Mouse (Mus musculus) kidney, postnatal 0 days (tissue): ENCODE data around the gene Gm37240. TPM values are rescaled to one million over a fixed set of nuclear protein-coding genes. Genes with fewer than 3 reads are reported as not detected.

Experiments
- ATAC-seq: fragments of 200-750 bp; cut with Nextera tagmentation; replicated peaks from 2 replicates; pipeline ENCODE4 v1.8.0; 2017; ENCODE audit warnings: low read depth, moderate number of reproducible peaks, moderate TSS enrichment, moderate library complexity; ENCODE audit not compliant: low FRiP score
- DNase-seq: peaks from one replicate; pipeline ENCODE4 v3.0.0-alpha.2; 2016; ENCODE audit warnings: low spot score
- H3K27ac ChIP-seq: fragments of 300-500 bp; sonication (generic); 2 replicates; pipeline ENCODE4 v1.5.1; 2014; ENCODE audit warnings: mild to moderate bottlenecking
- H3K27me3 ChIP-seq: fragments of 300-500 bp; sonication (generic); 2 replicates; pipeline ENCODE4 v1.6.1; 2014; ENCODE audit warnings: low read length, mixed read lengths; ENCODE audit not compliant: insufficient read depth
- H3K36me3 ChIP-seq: fragments of 300-500 bp; sonication (generic); 2 replicates; pipeline ENCODE4 v1.6.1; 2014; ENCODE audit warnings: low read length, mixed read lengths; ENCODE audit not compliant: insufficient read depth
- H3K4me1 ChIP-seq: fragments of 300-500 bp; sonication (generic); replicated peaks from 2 replicates; pipeline ENCODE4 v1.6.1; 2014; ENCODE audit warnings: antibody characterized with exemption, low read length, mixed read lengths; ENCODE audit not compliant: insufficient read depth
- H3K4me2 ChIP-seq: fragments of 300-500 bp; sonication (generic); 2 replicates; pipeline ENCODE4 v1.6.1; 2014; ENCODE audit warnings: mild to moderate bottlenecking, low read length, moderate library complexity, mixed read lengths
- H3K4me3 ChIP-seq: fragments of 300-500 bp; sonication (generic); replicated peaks from 2 replicates; pipeline ENCODE4 v1.5.1; 2014; ENCODE audit warnings: low read depth, low read length
- H3K9ac ChIP-seq: fragments of 300-500 bp; sonication (generic); 2 replicates; pipeline ENCODE4 v1.6.1; 2014; ENCODE audit warnings: low read depth, low read length
- H3K9me3 ChIP-seq: fragments of 300-500 bp; sonication (generic); replicated peaks from 2 replicates; pipeline ENCODE4 v1.6.1; 2016; ENCODE audit warnings: low read length, inconsistent platforms, mixed read lengths
- CTCF ChIP-seq: IDR thresholded peaks from 2 replicates; pipeline ENCODE4 v1.5.1; 2016; ENCODE audit warnings: antibody characterized with exemption, low read depth, mild to moderate bottlenecking, moderate library complexity
- WGBS: fragments of 180-500 bp; shearing (Covaris S2); extraction: QIAGEN DNeasy Blood & Tissue Kit; methylation state at CpG from one replicate; pipeline ENCODE4 v1.1.7; 2014; 5-methylcytosine and 5-hydroxymethylcytosine counted together
- polyA plus RNA-seq: library from polyadenylated mRNA; unstranded; fragments of >200 nt; fragmentation: Nextera tagmentation; extraction: Ambion mirVana; gene quantifications from 2 replicates; pipeline ENCODE4 v1.2.1, GENCODE M21; 2015

Gm37240 gene
- polyA plus RNA-seq, 1 experiment from 2014 or later, result 10.8 TPM

DNA sequence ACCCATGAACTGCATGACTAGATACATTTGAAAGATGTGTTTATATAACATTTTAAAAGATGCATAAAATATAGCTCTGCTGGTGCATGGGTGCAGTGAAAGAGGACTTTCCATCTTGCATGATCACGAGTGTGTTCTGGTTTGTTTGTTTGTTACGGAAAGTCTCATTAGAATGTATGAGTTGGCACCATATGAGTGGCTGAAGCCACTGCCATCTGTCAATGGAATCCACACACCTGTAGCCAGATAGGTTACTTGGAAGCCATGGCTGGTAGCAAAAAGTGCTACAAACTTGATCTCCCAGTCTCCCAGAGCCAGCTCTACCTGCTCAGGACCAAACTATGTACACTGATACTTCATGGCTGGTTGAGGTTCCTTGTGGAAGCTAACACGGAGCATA, 231.8 kb downstream of the Gm37240 start:
- no peak overlapping the region for H3K9ac ChIP-seq
- ATAC-seq (no peak), DNase-seq (no peak)
- no peaks in the 10 kb centered on the region for H3K27me3 ChIP-seq
- H3K36me3 ChIP-seq, result no peaks in the 10 kb centered on the region
- no peak overlapping the region for H3K27ac ChIP-seq
- TF ChIP-seq CTCF, result no peak
- WGBS, result 89% methylated on average over 3 of the region's 3 CpGs
- no peak overlapping the region for H3K4me3 ChIP-seq
- H3K4me2 ChIP-seq, result no peak overlapping the region
- no peaks in the 10 kb centered on the region for H3K9me3 ChIP-seq
- H3K4me1 ChIP-seq, result no peaks in the 10 kb centered on the region

GRCm38 (mm10) chr3:85652727-85653665, 234.3 kb downstream of the Gm37240 start:
- TF ChIP-seq CTCF, result no peak
- Histone ChIP-seq H3K4me2 (no peak overlapping the region), H3K36me3 (no peaks in the 10 kb centered on the region), H3K27me3 (no peaks in the 10 kb centered on the region), H3K9ac (no peak overlapping the region), H3K4me3 (no peak overlapping the region), H3K9me3 (no peaks in the 10 kb centered on the region), H3K27ac (no peak overlapping the region), H3K4me1 (no peaks in the 10 kb centered on the region)
- 83% methylated on average over 4 of the region's 4 CpGs for WGBS
- DNase-seq (no peak), ATAC-seq (no peak)

DNA sequence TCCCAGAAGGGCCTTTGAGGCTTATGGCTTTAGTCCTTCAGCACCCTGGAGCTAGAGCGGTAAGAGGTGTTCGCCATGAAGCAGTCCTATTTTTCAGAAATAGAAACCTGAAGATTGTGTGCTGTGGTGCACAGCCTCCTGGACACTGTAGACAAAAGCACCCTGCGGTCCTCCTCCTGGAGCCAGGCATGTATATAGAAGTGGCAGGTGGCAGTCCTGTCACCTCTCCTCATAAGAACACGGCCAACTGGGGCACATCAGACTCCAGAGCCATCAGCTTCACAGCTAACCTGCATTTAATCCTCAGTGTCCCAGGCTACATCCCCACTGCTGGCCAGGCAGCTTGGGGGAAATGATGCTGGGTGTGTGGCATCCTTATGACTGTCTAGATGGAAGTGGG, 238.1 kb downstream of the Gm37240 start:
- Histone ChIP-seq H3K27me3 (no peaks in the 10 kb centered on the region), H3K4me1 (no peaks in the 10 kb centered on the region), H3K4me3 (no peak overlapping the region), H3K9ac (no peak overlapping the region), H3K4me2 (no peak overlapping the region), H3K27ac (no peak overlapping the region), H3K9me3 (no peaks in the 10 kb centered on the region), H3K36me3 (no peaks in the 10 kb centered on the region)
- TF ChIP-seq CTCF, result no peak
- 91% methylated on average over 4 of the region's 4 CpGs for WGBS
- no peak for ATAC-seq
- no peak for DNase-seq

DNA sequence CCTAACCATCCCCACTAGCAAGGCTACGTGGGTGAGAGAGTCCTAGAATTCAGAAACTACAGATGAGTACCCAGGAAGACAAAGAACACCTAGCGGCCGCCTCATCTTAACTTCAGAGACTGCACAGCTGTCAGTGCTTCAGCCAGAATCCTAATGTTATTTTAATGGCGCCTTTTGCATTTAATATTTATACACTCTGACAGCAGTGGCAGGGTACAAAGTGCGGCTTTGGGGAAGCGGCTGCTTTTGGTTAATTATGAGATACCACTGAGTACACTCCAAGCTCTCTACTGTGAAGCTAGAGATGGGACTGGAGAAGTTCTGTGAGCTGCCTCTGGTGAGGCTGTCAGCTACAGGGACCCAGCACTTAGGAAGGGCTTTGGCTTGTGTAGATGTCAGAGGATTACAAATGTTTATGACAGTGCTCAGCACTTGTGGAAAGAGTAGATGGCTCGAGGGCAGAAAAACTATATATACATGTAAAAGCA, 241.8 kb downstream of the Gm37240 start:
- TF ChIP-seq CTCF, result no peak
- H3K4me1 ChIP-seq, result no peaks in the 10 kb centered on the region
- H3K9ac ChIP-seq, result no peak overlapping the region
- no peak overlapping the region for H3K4me2 ChIP-seq
- no peak overlapping the region for H3K27ac ChIP-seq
- H3K4me3 ChIP-seq, result no peak overlapping the region
- no peaks in the 10 kb centered on the region for H3K36me3 ChIP-seq
- ATAC-seq, result no peak
- no peak for DNase-seq
- 66% methylated on average over 7 of the region's 7 CpGs for WGBS
- no peaks in the 10 kb centered on the region for H3K27me3 ChIP-seq
- H3K9me3 ChIP-seq, result no peaks in the 10 kb centered on the region

DNA sequence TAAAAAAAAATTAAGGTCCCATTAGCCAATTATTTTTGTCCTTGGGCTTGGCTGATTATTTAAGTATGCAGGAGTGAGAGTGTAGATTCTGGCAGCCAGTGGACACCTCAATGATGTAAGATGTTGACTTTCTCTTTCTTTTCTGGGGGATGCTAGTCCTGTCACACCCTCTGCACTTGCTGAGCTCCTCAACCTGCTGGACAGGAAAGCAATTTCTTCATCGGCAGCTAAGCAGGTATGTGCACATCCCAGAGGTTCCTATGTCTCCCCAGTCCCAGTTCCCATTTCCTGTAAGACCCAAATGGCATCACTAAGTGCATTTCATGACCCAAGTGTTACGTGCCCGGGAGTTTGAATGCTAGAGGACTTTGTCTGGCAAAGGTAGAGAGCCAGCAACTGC, 242.5 kb downstream of the Gm37240 start:
- DNase-seq, result no peak
- Histone ChIP-seq H3K4me1 (no peaks in the 10 kb centered on the region), H3K4me3 (no peak overlapping the region), H3K27ac (no peak overlapping the region), H3K36me3 (no peaks in the 10 kb centered on the region), H3K9ac (no peak overlapping the region), H3K9me3 (no peaks in the 10 kb centered on the region), H3K27me3 (no peaks in the 10 kb centered on the region), H3K4me2 (no peak overlapping the region)
- 80% methylated on average over 3 of the region's 3 CpGs for WGBS
- no peak for ATAC-seq
- no peak for TF ChIP-seq CTCF

DNA sequence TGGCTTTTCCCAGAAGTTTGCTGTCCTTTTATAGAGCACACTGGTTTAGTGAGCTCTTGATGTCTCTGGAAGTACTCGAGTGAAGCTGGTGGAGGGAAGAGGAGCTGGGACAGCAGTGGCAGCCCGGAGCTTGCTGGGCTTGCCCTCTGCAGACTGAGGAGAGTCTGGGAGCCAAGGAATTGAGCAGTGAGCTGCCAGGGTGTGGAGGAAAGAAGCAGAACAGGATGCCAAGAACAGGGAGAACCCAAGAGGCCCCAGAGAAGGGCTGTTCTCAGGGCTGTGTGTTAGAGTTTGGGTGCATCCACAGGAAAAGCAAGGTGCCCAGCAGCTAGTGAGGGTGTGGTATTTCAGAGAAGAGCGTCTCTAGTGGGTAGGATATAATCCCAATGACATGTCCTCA, 245.6 kb downstream of the Gm37240 start:
- WGBS, result 78% methylated on average over 3 of the region's 3 CpGs
- no peak overlapping the region for H3K9ac ChIP-seq
- H3K27me3 ChIP-seq, result no peaks in the 10 kb centered on the region

More for the DNA sequence above, 245.6 kb downstream of the Gm37240 start:
- H3K4me1 ChIP-seq, result no peaks in the 10 kb centered on the region
- H3K9me3 ChIP-seq, result no peaks in the 10 kb centered on the region
- H3K4me3 ChIP-seq, result no peak overlapping the region
- DNase-seq (no peak), ATAC-seq (no peak)
- no peak overlapping the region for H3K27ac ChIP-seq
- no peak for TF ChIP-seq CTCF
- no peaks in the 10 kb centered on the region for H3K36me3 ChIP-seq
- H3K4me2 ChIP-seq, result no peak overlapping the region
